Mouse (Mus musculus) bone marrow macrophage, adult 2 months (primary cell): Measurements from ENCODE around the gene Got2.

ENCODE experiments used
- CTCF ChIP-seq: IDR thresholded peaks from 2 replicates; pipeline ENCODE4 v1.5.1; 2012; ENCODE audit warnings: low read depth, mild to moderate bottlenecking, low read length, moderate library complexity
- POLR2A ChIP-seq: IDR thresholded peaks from 2 replicates; pipeline ENCODE4 v1.6.1; 2012; ENCODE audit warnings: mild to moderate bottlenecking, low read depth, low read length, borderline replicate concordance

GRCm38 (mm10) chr8:95901864-95902263, 13.5 kb upstream of the Got2 start:
- no peak for TF ChIP-seq CTCF
- no peak for TF ChIP-seq POLR2A
